Mouse (Mus musculus) liver, embryonic 14.5 days (tissue): Measurements from ENCODE around the gene Tex13c2. TPM values are rescaled to one million over a fixed set of nuclear protein-coding genes. Genes with fewer than 3 reads are reported as not detected.

Experiments
- ATAC-seq: fragments of 200-750 bp; cut with Nextera tagmentation; 2 replicates; pipeline ENCODE4 v1.8.0; 2017; ENCODE audit warnings: moderate number of reproducible peaks, mild to moderate bottlenecking, moderate library complexity; ENCODE audit not compliant: insufficient read depth
- DNase-seq, 3 experiments: peaks; one replicate each; pipeline ENCODE4 v3.0.0-alpha.2; 2012 to 2013; ENCODE audit warnings: low read depth in 3 of 3, low spot score in 3 of 3
- H3K27ac ChIP-seq: fragments of 300-500 bp; sonication (generic); 2 replicates; pipeline ENCODE4 v1.5.1; 2014; ENCODE audit warnings: moderate library complexity, mild to moderate bottlenecking, control low read depth, inconsistent platforms
- H3K27me3 ChIP-seq: fragments of 300-500 bp; sonication (generic); 2 replicates; pipeline ENCODE4 v1.6.1; 2014; ENCODE audit warnings: mild to moderate bottlenecking, low read length, moderate library complexity; ENCODE audit not compliant: control insufficient read depth, insufficient read depth
- H3K36me3 ChIP-seq: fragments of 300-500 bp; sonication (generic); replicated peaks from 2 replicates; pipeline ENCODE4 v1.6.1; 2014; ENCODE audit warnings: low read depth; ENCODE audit not compliant: control insufficient read depth, insufficient read depth
- H3K4me1 ChIP-seq, 2 experiments: fragments of 200-500 bp in 1 of 2; fragments of 300-500 bp in 1 of 2; sonication (generic) in 1 of 2; replicated peaks; 2 replicates each; pipeline ENCODE4 v1.6.1; 2012 to 2014; ENCODE audit warnings: antibody characterized with exemption in 1 of 2, inconsistent platforms in 1 of 2, low read length in 1 of 2; ENCODE audit not compliant: control insufficient read depth in 2 of 2, insufficient read depth in 2 of 2
- H3K4me2 ChIP-seq: fragments of 300-500 bp; sonication (generic); 2 replicates; pipeline ENCODE4 v1.6.1; 2014; ENCODE audit warnings: low read depth, mild to moderate bottlenecking, control low read depth, moderate library complexity
- H3K4me3 ChIP-seq, 2 experiments: fragments of 200-500 bp in 1 of 2; fragments of 300-500 bp in 1 of 2; sonication (generic) in 1 of 2; 2 replicates each; pipeline ENCODE4 v1.5.1; 2012 to 2014; ENCODE audit warnings: low read depth in 2 of 2, low read length in 2 of 2, mild to moderate bottlenecking in 2 of 2, control low read depth in 1 of 2, inconsistent platforms in 1 of 2, moderate library complexity in 1 of 2; ENCODE audit not compliant: insufficient read depth in 1 of 2
- H3K9ac ChIP-seq: fragments of 300-500 bp; sonication (generic); replicated peaks from 2 replicates; pipeline ENCODE4 v1.6.1; 2014; ENCODE audit warnings: mild to moderate bottlenecking, control low read depth, moderate library complexity
- H3K9me3 ChIP-seq: fragments of 300-500 bp; sonication (generic); 2 replicates; pipeline ENCODE4 v1.6.1; 2016; ENCODE audit warnings: low read length, mixed read lengths; ENCODE audit not compliant: control insufficient read depth
- CTCF ChIP-seq: IDR thresholded peaks from 2 replicates; pipeline ENCODE4 v1.5.1; 2016; ENCODE audit warnings: antibody characterized with exemption, low read depth, control low read depth
- EP300 ChIP-seq: IDR thresholded peaks from 2 replicates; pipeline ENCODE4 v1.6.1; 2016; ENCODE audit warnings: antibody characterized with exemption, low read depth
- WGBS: fragments of 180-500 bp; shearing (Covaris S2); extraction: QIAGEN DNeasy Blood & Tissue Kit; methylation state at CpG from one replicate; pipeline ENCODE4 v1.1.7; 2014; ENCODE audit not compliant: insufficient replicate concordance; 5-methylcytosine and 5-hydroxymethylcytosine counted together
- polyA plus RNA-seq, 2 experiments: library from polyadenylated mRNA; depleted of rRNA in 1 of 2; stranded (reverse) in 1 of 2; unstranded in 1 of 2; fragments of >200 nt; fragmentation: Nextera tagmentation in 1 of 2; extraction: Ambion mirVana in 1 of 2; gene quantifications; 2 replicates each; pipeline versions ENCODE4 v1.2.1 to v1.2.3; 2012 to 2014

The Tex13c2 gene
- not detected in 2 replicates for polyA plus RNA-seq (2012; rRNA removed)
- not detected in 2 replicates for polyA plus RNA-seq (2014; fragmentation: Nextera tagmentation; extraction: Ambion mirVana)

- H3K9ac ChIP-seq: no peak within 1 kb of the TSS
- H3K27me3 ChIP-seq: no peaks in the 10 kb centered on the region
- no peak within 1 kb of the TSS for H3K4me2 ChIP-seq
- H3K36me3 ChIP-seq: no peaks in the 10 kb centered on the region
- DNase-seq (no peak), ATAC-seq (no peak)
- no peak within 1 kb of the TSS for H3K27ac ChIP-seq
- H3K4me1 ChIP-seq: no peaks in the 10 kb centered on the region
- 67% methylated on average over 16 of the region's 16 CpGs for WGBS
- no peak for TF ChIP-seq EP300
- TF ChIP-seq CTCF: no peak
- H3K4me3 ChIP-seq: no peak within 1 kb of the TSS
- no peaks in the 10 kb centered on the region for H3K9me3 ChIP-seq
Measured at GRCm38 (mm10) chrX:42489446-42489845, at the start of gene Tex13c2. Gene Tex13c2, plus strand, starts transcription at chrX:42489691.

DNA sequence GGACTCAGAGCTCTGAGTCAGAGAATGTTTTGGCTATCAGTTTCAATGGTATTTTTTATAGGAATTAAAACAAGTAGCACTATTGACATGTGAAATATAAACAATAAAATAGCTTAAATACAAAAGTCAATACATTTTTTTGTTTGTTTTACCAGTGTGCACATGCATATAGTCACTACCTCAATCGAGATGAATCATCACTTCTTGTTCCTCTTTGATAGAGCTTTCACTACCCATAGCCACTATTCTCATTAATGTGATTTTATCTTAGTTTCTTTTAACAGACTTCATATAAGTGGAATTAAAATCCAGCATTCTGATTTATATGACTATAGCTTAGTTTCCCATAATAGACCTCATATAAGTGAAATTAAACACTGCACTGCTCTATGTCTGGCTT is 39.2 kb upstream of the Tex13c2 start:
- H3K4me3 ChIP-seq: no peak overlapping the region
- ATAC-seq: no peak
- H3K9ac ChIP-seq: no peak overlapping the region
- TF ChIP-seq EP300 (no peak), CTCF (no peak)
- no peak for DNase-seq
- H3K36me3 ChIP-seq: no peaks in the 10 kb centered on the region
- no peaks in the 10 kb centered on the region for H3K4me1 ChIP-seq
- H3K27ac ChIP-seq: no peak overlapping the region
- no peaks in the 10 kb centered on the region for H3K9me3 ChIP-seq
- WGBS: 41% methylated on average over 1 of the region's 1 CpGs
- no peak overlapping the region for H3K4me2 ChIP-seq
- H3K27me3 ChIP-seq: no peaks in the 10 kb centered on the region

- ATAC-seq (no peak), DNase-seq (no peak)
- Histone ChIP-seq H3K9ac (no peak overlapping the region), H3K4me2 (no peak overlapping the region), H3K4me3 (no peak overlapping the region), H3K9me3 (no peaks in the 10 kb centered on the region), H3K36me3 (no peaks in the 10 kb centered on the region), H3K27ac (no peak overlapping the region), H3K27me3 (no peaks in the 10 kb centered on the region), H3K4me1 (no peaks in the 10 kb centered on the region)
- 59% methylated on average over 1 of the region's 1 CpGs for WGBS
- TF ChIP-seq EP300 (no peak), CTCF (no peak)
Measured at GRCm38 (mm10) chrX:42453001-42453400, 36.5 kb upstream of the Tex13c2 start.

GRCm38 (mm10) chrX:42454533-42454932 is 35.0 kb upstream of the Tex13c2 start:
- H3K4me3 ChIP-seq: no peak overlapping the region
- no peak for ATAC-seq
- no peak overlapping the region for H3K27ac ChIP-seq
- H3K4me1 ChIP-seq: no peaks in the 10 kb centered on the region
- TF ChIP-seq CTCF (no peak), EP300 (no peak)
- 58% methylated on average over 7 of the region's 7 CpGs for WGBS
- H3K9ac ChIP-seq: no peak overlapping the region
- H3K4me2 ChIP-seq: no peak overlapping the region
- no peaks in the 10 kb centered on the region for H3K27me3 ChIP-seq
- DNase-seq: no peak
- no peaks in the 10 kb centered on the region for H3K9me3 ChIP-seq
- H3K36me3 ChIP-seq: no peaks in the 10 kb centered on the region

DNA sequence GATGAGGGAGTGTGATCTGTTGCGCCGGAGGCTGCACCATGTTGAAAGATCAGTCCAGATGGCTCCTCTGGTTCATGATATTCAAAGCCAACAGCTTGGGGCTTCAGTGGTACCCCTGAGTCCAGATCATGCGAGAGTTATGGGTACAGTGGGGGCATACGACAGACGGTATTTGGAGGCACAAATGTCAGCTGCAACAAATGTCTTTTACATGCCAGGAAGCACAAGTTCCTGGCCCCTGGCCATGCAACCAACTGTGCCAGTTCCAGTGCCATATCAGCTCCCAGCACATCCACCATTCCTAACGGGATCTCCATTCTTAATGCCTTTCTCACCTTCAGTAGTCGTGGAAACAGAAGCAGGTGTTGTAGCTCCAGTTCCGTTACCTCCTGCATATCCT is 845 bp downstream of the Tex13c2 start:
- H3K9ac ChIP-seq: no peak overlapping the region
- no peaks in the 10 kb centered on the region for H3K27me3 ChIP-seq
- DNase-seq (no peak), ATAC-seq (no peak)
- no peak overlapping the region for H3K4me2 ChIP-seq
- no peak overlapping the region for H3K27ac ChIP-seq
- no peak overlapping the region for H3K4me3 ChIP-seq
- WGBS: 77% methylated on average over 8 of the region's 8 CpGs
- H3K36me3 ChIP-seq: no peaks in the 10 kb centered on the region
- H3K9me3 ChIP-seq: no peaks in the 10 kb centered on the region
- H3K4me1 ChIP-seq: no peaks in the 10 kb centered on the region
- TF ChIP-seq EP300 (no peak), CTCF (no peak)

DNA sequence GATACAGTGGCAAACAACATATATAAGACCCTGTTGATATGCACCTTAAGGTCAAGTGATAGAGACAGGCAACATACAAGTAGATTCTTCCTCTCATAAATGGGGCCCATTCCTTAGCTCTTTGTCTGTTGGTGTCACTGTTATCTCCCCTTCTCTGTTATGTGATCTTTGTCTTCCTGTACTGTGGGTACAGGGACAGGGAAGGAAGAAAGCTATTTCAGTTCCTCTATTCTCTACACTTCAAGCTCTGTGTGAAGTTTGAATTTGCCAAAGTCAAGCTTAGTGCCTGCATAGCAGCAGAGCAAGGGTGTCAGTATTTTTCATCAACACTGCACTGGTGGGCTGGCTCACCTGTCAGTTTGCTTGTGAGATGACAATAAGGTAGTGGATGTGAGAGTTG is 11.0 kb downstream of the Tex13c2 start:
- ATAC-seq: no peak
- H3K4me2 ChIP-seq: no peak overlapping the region
- no peak overlapping the region for H3K4me3 ChIP-seq
- no peaks in the 10 kb centered on the region for H3K9me3 ChIP-seq
- no peaks in the 10 kb centered on the region for H3K4me1 ChIP-seq
- DNase-seq: no peak
- H3K36me3 ChIP-seq: no peaks in the 10 kb centered on the region
- no peak overlapping the region for H3K27ac ChIP-seq
- H3K9ac ChIP-seq: no peak overlapping the region
- H3K27me3 ChIP-seq: no peaks in the 10 kb centered on the region
- TF ChIP-seq CTCF (no peak), EP300 (no peak)
